Mouse (Mus musculus) CH12.LX (cell line): ENCODE data around the gene Adad2. TPM values are rescaled to one million over a fixed set of nuclear protein-coding genes. Genes with fewer than 3 reads are reported as not detected.

Experiments
- DNase-seq: peaks from one replicate; pipeline ENCODE4 v3.0.0-alpha.2; 2013; ENCODE audit errors: extremely low read depth
- H3K27ac ChIP-seq: 2 replicates; pipeline ENCODE4 v1.5.1; 2012; ENCODE audit warnings: low read depth, mild to moderate bottlenecking, control low read depth, moderate library complexity; ENCODE audit not compliant: insufficient read depth
- H3K27me3 ChIP-seq: replicated peaks from 2 replicates; pipeline ENCODE3; 2012; ENCODE audit warnings: inconsistent platforms
- H3K36me3 ChIP-seq, 2 experiments: replicated peaks in 1 of 2; 2 replicates each; pipeline versions ENCODE3 to v1.6.1; 2012; ENCODE audit warnings: inconsistent platforms in 1 of 2, low read length in 1 of 2, mild to moderate bottlenecking in 1 of 2, mixed read lengths in 1 of 2, moderate library complexity in 1 of 2; ENCODE audit not compliant: control insufficient read depth in 1 of 2, insufficient read depth in 1 of 2
- H3K4me1 ChIP-seq, 2 experiments: 2 replicates each; pipeline ENCODE4 v1.6.1; 2012; ENCODE audit warnings: inconsistent platforms in 1 of 2, moderate library complexity in 1 of 2; ENCODE audit not compliant: insufficient read depth in 2 of 2, control insufficient read depth in 1 of 2
- H3K4me2 ChIP-seq: 2 replicates; pipeline ENCODE4 v1.6.1; 2012; ENCODE audit warnings: low read depth, mild to moderate bottlenecking, control low read depth; ENCODE audit not compliant: poor library complexity, insufficient read depth, severe bottlenecking
- H3K4me3 ChIP-seq, 3 experiments: fragments of 150-350 bp in 1 of 3; sonication (generic) in 1 of 3; replicated peaks in 1 of 3; 2 replicates each; pipeline versions ENCODE3 to v1.5.1; 2011 to 2012; ENCODE audit warnings: low read depth in 2 of 3, low read length in 2 of 3, mild to moderate bottlenecking in 2 of 3, moderate library complexity in 2 of 3, control low read depth in 1 of 3, improper control_type of control experiment in 1 of 3, inconsistent platforms in 1 of 3, mixed read lengths in 1 of 3; ENCODE audit not compliant: poor library complexity in 1 of 3
- H3K79me2 ChIP-seq: replicated peaks from 2 replicates; pipeline ENCODE4 v1.6.1; 2012; ENCODE audit warnings: mild to moderate bottlenecking, moderate library complexity; ENCODE audit not compliant: control insufficient read depth, poor library complexity, insufficient read depth, severe bottlenecking; ENCODE audit errors: extremely low read depth
- H3K9ac ChIP-seq: 2 replicates; pipeline ENCODE4 v1.6.1; 2012; ENCODE audit warnings: low read depth, mild to moderate bottlenecking, control low read depth, moderate library complexity; ENCODE audit not compliant: insufficient read depth
- H3K9me3 ChIP-seq: replicated peaks from 2 replicates; pipeline ENCODE3; 2012; ENCODE audit warnings: low read length, inconsistent platforms, mixed read lengths
- E2F4 ChIP-seq: IDR thresholded peaks from 2 replicates; pipeline ENCODE4 v1.6.1; 2011; ENCODE audit warnings: low read depth, low read length, improper control_type of control experiment; ENCODE audit not compliant: insufficient replicate concordance
- ELF1 ChIP-seq: IDR thresholded peaks from 2 replicates; pipeline ENCODE4 v1.6.1; 2014; ENCODE audit warnings: low read depth, mild to moderate bottlenecking, inconsistent platforms, low read length, improper control_type of control experiment
- EP300 ChIP-seq: IDR thresholded peaks from 2 replicates; pipeline ENCODE4 v1.6.1; 2011; ENCODE audit warnings: low read length, improper control_type of control experiment
- GABPA ChIP-seq: IDR thresholded peaks from 2 replicates; pipeline ENCODE4 v1.6.1; 2012; ENCODE audit warnings: low read depth, low read length, improper control_type of control experiment, inconsistent platforms; ENCODE audit not compliant: insufficient replicate concordance
- HCFC1 ChIP-seq: IDR thresholded peaks from 2 replicates; pipeline ENCODE4 v1.6.1; 2012; ENCODE audit warnings: low read depth, mild to moderate bottlenecking, inconsistent platforms, low read length, improper control_type of control experiment
- IRF4 ChIP-seq: IDR thresholded peaks from 2 replicates; pipeline ENCODE4 v1.6.1; 2014; ENCODE audit warnings: low read depth, mild to moderate bottlenecking, inconsistent platforms, low read length, improper control_type of control experiment
- JUN ChIP-seq: IDR thresholded peaks from 2 replicates; pipeline ENCODE4 v1.6.1; 2011; ENCODE audit warnings: low read depth, mild to moderate bottlenecking, low read length, improper control_type of control experiment, moderate library complexity; ENCODE audit not compliant: insufficient read depth
- MAX ChIP-seq: IDR thresholded peaks from 2 replicates; pipeline ENCODE4 v1.6.1; 2011; ENCODE audit warnings: low read length, improper control_type of control experiment
- MAZ ChIP-seq: IDR thresholded peaks from 2 replicates; pipeline ENCODE4 v1.6.1; 2012; ENCODE audit warnings: low read depth, mild to moderate bottlenecking, inconsistent platforms, low read length, improper control_type of control experiment, moderate library complexity
- NELFE ChIP-seq: IDR thresholded peaks from 2 replicates; pipeline ENCODE4 v1.6.1; 2011; ENCODE audit warnings: low read depth, low read length, improper control_type of control experiment
- POLR2A ChIP-seq: IDR thresholded peaks from 2 replicates; pipeline ENCODE4 v1.6.1; 2011; ENCODE audit warnings: low read depth, mild to moderate bottlenecking, improper control_type of control experiment, low read length
- POLR2AphosphoS2 ChIP-seq: IDR thresholded peaks from 2 replicates; pipeline ENCODE4 v1.6.1; 2011; ENCODE audit warnings: low read depth, low read length, improper control_type of control experiment
- RCOR1 ChIP-seq: conservative IDR thresholded peaks from 2 replicates; pipeline ENCODE4 v1.6.1; 2012; ENCODE audit warnings: low read depth, mild to moderate bottlenecking, inconsistent platforms, low read length, improper control_type of control experiment
- SIN3A ChIP-seq: IDR thresholded peaks from 2 replicates; pipeline ENCODE4 v1.6.1; 2012; ENCODE audit warnings: low read length, improper control_type of control experiment, inconsistent platforms
- SMC3 ChIP-seq: IDR thresholded peaks from 2 replicates; pipeline ENCODE4 v1.6.1; 2011; ENCODE audit warnings: low read depth, low read length, improper control_type of control experiment
- TCF12 ChIP-seq: IDR thresholded peaks from 2 replicates; pipeline ENCODE4 v1.6.1; 2014; ENCODE audit warnings: low read depth, mild to moderate bottlenecking, inconsistent platforms, low read length, improper control_type of control experiment
- dilution Hi-C: fragments of 300-500 bp; cut with MboI; formaldehyde crosslinking; loops from 2 replicates; pipeline ENCODE4 v1.14.3; 2020; ENCODE audit warnings: low sequenced_read_pairs; ENCODE audit not compliant: extremely low pct_unique_long_range_greater_than_20kb, extremely low pct_ligation_motif_present
- in situ Hi-C: fragments of 300-500 bp; cut with MboI; formaldehyde crosslinking; loops from 3 replicates; pipeline ENCODE4 v1.14.3; 2019; ENCODE audit warnings: low sequenced_read_pairs, low pct_ligation_motif_present, low pct_unique_long_range_greater_than_20kb, mixed read lengths
- polyA plus RNA-seq: library from polyadenylated mRNA; unstranded; fragments of >175 nt; gene quantifications from 2 replicates; pipeline ENCODE4 v1.2.1, GENCODE M21; 2012; ENCODE audit warnings: low read depth; ENCODE audit not compliant: insufficient read length
- total RNA-seq, 2 experiments: library from RNA; depleted of rRNA; stranded (reverse); fragments of 300-350 nt in 1 of 2; fragments of >200 nt in 1 of 2; gene quantifications; 2 replicates each; pipeline ENCODE4 v1.2.3; 2012 to 2014

The Adad2 gene
- total and polyA plus RNA-seq, 3 experiments: not detected

DNA sequence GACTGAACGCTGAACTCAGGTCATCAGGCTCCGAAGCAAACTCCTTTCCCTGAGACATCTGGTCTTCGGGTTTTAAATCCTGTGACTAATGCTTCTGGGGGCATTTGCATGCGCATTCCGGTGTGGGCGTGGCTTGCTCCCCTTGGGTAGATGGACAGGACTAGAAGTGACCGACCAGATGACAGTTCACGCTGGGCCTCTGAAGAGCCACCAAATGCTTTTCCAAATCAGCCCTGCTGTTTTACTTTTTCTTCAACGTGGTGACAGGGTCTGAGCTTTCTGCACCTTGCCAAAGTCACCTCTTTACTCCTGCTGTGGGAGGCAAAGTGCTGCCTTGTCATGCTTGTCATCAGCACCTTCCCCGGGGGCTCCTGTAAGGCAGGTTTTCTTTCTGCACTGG lies 23.7 kb upstream of the Adad2 start:
- Histone ChIP-seq H3K27ac (no peak overlapping the region), H3K9me3 (no peaks in the 10 kb centered on the region), H3K79me2 (no peaks in the 10 kb centered on the region), H3K4me2 (no peak overlapping the region), H3K36me3 (no peaks in the 10 kb centered on the region), H3K4me1 (peaks cover 0 to 10% of the 10 kb centered on the region in 2 experiments; a peak in 2 of 4 replicates), H3K27me3 (no peaks in the 10 kb centered on the region), H3K4me3 (no peak overlapping the region), H3K9ac (no peak overlapping the region)
- TF ChIP-seq POLR2AphosphoS2 (no peak), SMC3 (no peak), NELFE (no peak), JUN (no peak), POLR2A (no peak)
- DNase-seq: no peak
- in situ Hi-C loops (no loop called here), dilution Hi-C loops (no loop called here)

- peaks cover 0 to 2% of the 10 kb centered on the region in 2 experiments for H3K36me3 ChIP-seq
- peaks cover 8 to 20% of the 10 kb centered on the region in 2 experiments for H3K4me1 ChIP-seq
- H3K27ac ChIP-seq: no peak overlapping the region
- in situ Hi-C loops: no loop called here
- dilution Hi-C loops: no loop called here
- no peak overlapping the region for H3K9ac ChIP-seq
- no peak for TF ChIP-seq HCFC1
- no peak for TF ChIP-seq MAZ
- TF ChIP-seq TCF12: no peak
- no peak for TF ChIP-seq MAX
- no peak for TF ChIP-seq GABPA
- TF ChIP-seq POLR2A: no peak
- no peak for TF ChIP-seq IRF4
- no peak for TF ChIP-seq POLR2AphosphoS2
- TF ChIP-seq EP300: no peak
- no peak for TF ChIP-seq ELF1
- TF ChIP-seq SIN3A: no peak
- TF ChIP-seq JUN: no peak
- no peak for TF ChIP-seq E2F4
- no peak for TF ChIP-seq RCOR1
- TF ChIP-seq, all 38 proteins: peak for 0
- Histone ChIP-seq H3K4me3 (no peak overlapping the region), H3K9me3 (no peaks in the 10 kb centered on the region), H3K4me2 (no peak overlapping the region), H3K79me2 (no peaks in the 10 kb centered on the region), H3K27me3 (no peaks in the 10 kb centered on the region)
- no peak for DNase-seq
These were observed 22.2 kb upstream of the Adad2 start for GRCm38 (mm10) chr8:119590348-119590747.
